Mouse (Mus musculus) kidney, adult 2 months (tissue): ENCODE measurements at regions not wholly inside any gene's neighbourhood (a gene's known extent, or its start where the extent isn't known, plus 50 kb on each side); places are given as distances from the start of the nearest gene placed in this dataset.
A peak's percentile ranks its signal among the peaks of the same experiment; 100 is the strongest.

Experiments used
- DNase-seq: peaks from one replicate; pipeline ENCODE4 v3.0.0; 2021
- H3K27ac ChIP-seq: fragments of 200-500 bp; 2 replicates; pipeline ENCODE4 v1.5.1; 2012; ENCODE audit warnings: low read depth, low read length, control low read depth, inconsistent platforms; ENCODE audit not compliant: insufficient read depth
- H3K27me3 ChIP-seq: fragments of 200-500 bp; replicated peaks from 2 replicates; pipeline ENCODE4 v1.6.1; 2012; ENCODE audit warnings: mild to moderate bottlenecking, moderate library complexity, low read length, inconsistent platforms; ENCODE audit not compliant: control insufficient read depth, insufficient read depth
- H3K36me3 ChIP-seq: fragments of 200-500 bp; 2 replicates; pipeline ENCODE4 v1.6.1; 2012; ENCODE audit warnings: mild to moderate bottlenecking, moderate library complexity, low read length, inconsistent platforms; ENCODE audit not compliant: control insufficient read depth, insufficient read depth
- H3K4me1 ChIP-seq: fragments of 200-500 bp; 2 replicates; pipeline ENCODE4 v1.6.1; 2011; ENCODE audit warnings: low read length; ENCODE audit not compliant: control insufficient read depth, insufficient read depth
- H3K4me3 ChIP-seq: fragments of 200-500 bp; 2 replicates; pipeline ENCODE4 v1.5.1; 2011; ENCODE audit warnings: mild to moderate bottlenecking, low read depth, low read length, control low read depth; ENCODE audit not compliant: insufficient read depth
- CTCF ChIP-seq: fragments of 200-500 bp; conservative IDR thresholded peaks from 2 replicates; pipeline ENCODE4 v1.5.1; 2011; ENCODE audit warnings: low read depth, mild to moderate bottlenecking, control low read depth, low read length, moderate library complexity, mixed read lengths; ENCODE audit not compliant: insufficient read depth, insufficient read length
- POLR2A ChIP-seq: fragments of 200-500 bp; IDR thresholded peaks from one replicate; pipeline ENCODE4 v1.6.1; 2011; ENCODE audit warnings: low read depth, low read length, control low read depth
- WGBS: fragments of 180-500 bp; shearing (Covaris S2); methylation state at CpG from one replicate; pipeline ENCODE4 v1.1.7; 2018; 5-methylcytosine and 5-hydroxymethylcytosine counted together

DNA sequence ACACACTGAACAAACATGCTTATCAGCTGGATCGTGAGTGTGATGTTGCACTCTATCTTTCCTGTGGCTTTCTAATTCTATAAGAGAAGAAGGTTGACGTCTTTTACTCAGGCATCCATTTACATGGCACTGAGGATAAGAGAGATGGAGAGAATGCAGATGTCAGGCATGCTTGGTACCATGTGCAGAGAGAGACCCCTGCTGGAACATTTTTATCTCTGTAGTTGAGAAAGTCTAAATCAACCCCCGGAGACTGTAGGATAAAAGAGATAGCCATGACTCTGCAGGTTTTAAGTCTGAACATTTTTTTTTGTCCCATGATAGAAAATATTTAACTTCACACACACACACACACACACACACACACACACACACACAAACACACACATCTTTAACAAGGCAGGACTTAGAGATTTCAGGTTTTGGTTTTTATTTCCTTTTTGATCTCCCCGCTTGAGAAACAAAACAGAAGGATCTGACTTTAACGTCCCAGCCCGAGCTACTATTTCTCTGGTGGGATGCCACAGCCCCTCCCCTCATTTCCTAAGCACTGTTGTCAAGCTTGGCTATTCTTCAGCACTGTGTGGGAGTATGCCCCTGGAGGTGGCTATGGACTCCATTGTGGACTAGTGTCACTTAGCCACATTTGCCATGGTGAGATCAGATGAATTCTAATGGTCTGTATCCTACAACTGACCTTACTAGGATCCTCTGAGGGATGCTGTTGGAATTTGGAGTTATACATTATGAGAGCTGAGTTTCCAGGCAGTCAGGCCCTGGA is 55.6 kb upstream of the Slc9a9 start:
- 24% methylated on average over 6 of the region's 6 CpGs for WGBS
- H3K27ac ChIP-seq: no peak overlapping the region
- no peaks in the 10 kb centered on the region for H3K4me1 ChIP-seq
- peak; percentile 47 for DNase-seq
- H3K4me3 ChIP-seq: no peak overlapping the region
- no peaks in the 10 kb centered on the region for H3K36me3 ChIP-seq
- TF ChIP-seq CTCF (peak; percentile 34; the same call in 1 of the 2 replicates), POLR2A (no peak)
- H3K27me3 ChIP-seq: no peaks in the 10 kb centered on the region; the same call in 1 of the 2 replicates

- TF ChIP-seq POLR2A: no peak
- TF ChIP-seq CTCF: no peak
- DNase-seq: no peak
- Histone ChIP-seq H3K4me1 (no peaks in the 10 kb centered on the region), H3K4me3 (no peak overlapping the region), H3K36me3 (no peaks in the 10 kb centered on the region), H3K27me3 (no peaks in the 10 kb centered on the region; the same call in 1 of the 2 replicates), H3K27ac (no peak overlapping the region)
- WGBS: 67% methylated on average over 11 of the region's 11 CpGs
Observed at GRCm38 (mm10) chr9:94615205-94615604, 54.5 kb upstream of the Slc9a9 start.

GRCm38 (mm10) chr9:94618079-94618786 is 51.5 kb upstream of the Slc9a9 start:
- TF ChIP-seq POLR2A (no peak), CTCF (no peak)
- 78% methylated on average over 6 of the region's 6 CpGs for WGBS

More at GRCm38 (mm10) chr9:94618079-94618786, 51.5 kb upstream of the Slc9a9 start:
- no peaks in the 10 kb centered on the region for H3K36me3 ChIP-seq
- no peaks in the 10 kb centered on the region for H3K4me1 ChIP-seq
- no peak overlapping the region for H3K4me3 ChIP-seq
- no peak for DNase-seq
- no peaks in the 10 kb centered on the region; the same call in 1 of the 2 replicates for H3K27me3 ChIP-seq
- no peak overlapping the region for H3K27ac ChIP-seq
